Mouse (Mus musculus) myocyte (in vitro differentiated cells): ENCODE measurements at regions not wholly inside any gene's neighbourhood (a gene's known extent, or its start where the extent isn't known, plus 50 kb on each side); places are given as distances from the start of the nearest gene placed in this dataset.

Experiments
- E2F4 ChIP-seq: IDR thresholded peaks from one replicate; pipeline ENCODE4 v1.6.1; 2011; ENCODE audit warnings: mild to moderate bottlenecking, control low read depth, moderate library complexity; ENCODE audit not compliant: insufficient read depth
- USF1 ChIP-seq: IDR thresholded peaks from one replicate; pipeline ENCODE4 v1.6.1; 2011; ENCODE audit warnings: low read depth, mild to moderate bottlenecking, control low read depth, moderate library complexity

DNA sequence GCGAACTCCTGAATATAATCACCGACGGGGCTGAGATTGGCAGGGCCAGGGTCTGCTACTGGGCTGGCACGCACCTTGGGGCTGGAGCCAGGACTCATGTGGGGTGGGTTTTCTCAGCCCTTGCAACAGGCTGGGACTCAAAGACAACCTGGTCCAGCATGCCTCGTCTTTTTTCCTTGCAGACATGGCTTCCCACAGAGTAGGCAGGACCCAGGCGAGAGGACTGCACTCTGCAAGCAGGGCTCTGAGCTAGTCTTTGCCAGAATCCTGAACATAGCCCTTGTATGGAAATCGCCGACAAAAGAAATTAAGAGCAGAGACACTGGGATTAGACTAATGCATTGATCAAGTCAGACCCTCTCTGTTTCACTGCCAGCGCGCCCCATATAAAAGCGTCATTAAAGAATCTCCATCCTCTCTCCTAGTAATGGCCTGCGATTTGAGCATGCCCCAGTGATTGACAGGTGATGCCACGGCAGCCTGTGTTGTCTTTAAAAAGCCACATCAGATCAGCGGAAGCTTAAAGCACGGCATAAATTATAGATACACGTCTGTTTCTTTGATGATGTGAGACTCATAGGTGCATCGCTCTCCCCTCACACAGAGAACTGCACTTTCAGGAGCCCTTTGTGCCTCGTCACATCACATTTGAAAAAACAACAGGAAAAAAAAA is 92.8 kb upstream of the Tshz3 start:
- TF ChIP-seq E2F4 (no peak), USF1 (no peak)
